Mouse (Mus musculus): Measurements from ENCODE around the gene Ugp2.

DNA sequence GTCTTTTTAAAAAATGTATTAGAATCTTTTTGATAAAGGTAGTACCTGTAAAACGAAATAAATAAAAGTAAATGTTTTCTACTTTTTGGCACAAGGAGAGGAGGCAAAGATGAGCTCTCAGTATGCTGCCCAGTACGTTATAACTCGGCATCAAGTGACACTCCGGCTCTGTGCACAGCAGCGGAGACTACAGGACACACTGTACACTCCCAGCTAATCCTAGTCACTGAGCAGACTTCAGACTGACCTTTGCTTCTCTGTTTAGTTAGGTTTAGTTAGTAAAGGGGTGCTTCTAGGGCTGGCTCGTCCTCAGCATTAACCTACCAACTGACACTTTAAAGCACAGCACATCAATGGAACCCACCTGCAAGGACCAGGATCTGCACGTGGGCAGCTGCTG, 19.7 kb downstream of the Ugp2 start:
- no peak for TF ChIP-seq CTCF (IDR thresholded peaks at IDR 0.05; ENCODE audit: control insufficient read depth, insufficient read depth, low read length)
- TF ChIP-seq POLR2A (IDR thresholded peaks at IDR 0.05; ENCODE audit: borderline replicate concordance, control insufficient read depth, low read depth, low read length): no peak
